Mouse (Mus musculus): Measurements from ENCODE around the gene Nkap. TPM values are rescaled to one million over a fixed set of nuclear protein-coding genes. Genes with fewer than 3 reads are reported as not detected.
"Not testable (repeated sequence)": the region's sequence is repeated elsewhere in the genome, so short reads cannot be mapped to it uniquely, and the experiment has no call there.

The Nkap gene
- polyA plus RNA-seq, 1 experiment from 2014 or later = 19.7 TPM

DNA sequence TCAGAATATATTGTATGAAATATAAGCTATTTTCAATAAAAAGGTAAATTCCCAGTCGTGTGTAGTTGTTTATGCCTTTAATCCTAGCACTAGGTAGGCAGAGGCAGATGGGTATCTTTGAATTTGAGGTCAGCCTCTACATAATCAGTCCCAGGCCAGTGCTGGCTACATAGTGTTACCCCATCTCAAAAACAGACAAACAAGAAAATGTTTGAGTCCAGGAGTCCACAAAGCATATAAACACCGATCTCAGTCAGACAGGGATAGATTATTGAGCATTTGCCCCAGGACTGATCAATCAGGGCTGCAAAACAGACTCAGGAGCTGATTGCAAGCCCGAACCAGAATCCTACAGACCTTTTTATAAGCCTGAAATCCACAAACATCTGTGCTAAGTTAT, 7.0 kb upstream of the Nkap start:
- WGBS = 64% methylated on average over 3 of the region's 3 CpGs
- no peak for ATAC-seq (replicated peaks; ENCODE audit: insufficient number of reproducible peaks, low FRiP score, low TSS enrichment, low read depth)

DNA sequence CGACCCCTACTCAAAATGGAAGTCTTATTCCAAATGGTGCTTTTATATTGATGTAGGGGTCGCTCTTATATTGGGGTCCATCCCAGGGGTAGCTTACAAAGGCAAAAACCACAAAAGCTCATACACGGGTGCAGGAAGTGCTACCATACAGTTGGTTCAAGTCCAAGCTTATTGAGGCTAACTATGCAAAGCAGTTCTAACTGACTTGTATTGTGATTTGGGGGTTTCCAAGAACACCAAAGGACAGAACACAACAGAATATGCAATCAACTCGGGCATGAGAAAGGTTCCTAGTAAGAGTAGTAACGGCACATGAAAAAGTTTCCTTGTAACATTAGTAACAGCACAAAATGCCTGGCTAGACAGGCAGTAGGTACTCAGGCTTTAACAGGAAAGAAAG, 6.4 kb upstream of the Nkap start:
- 71% methylated on average over 5 of the region's 5 CpGs for WGBS
- no peak for DNase-seq (ENCODE audit: low spot score)
- Histone ChIP-seq H3K4me2 (ENCODE audit: low read depth, low read length) (no peak overlapping the region), H3K9ac (replicated peaks; ENCODE audit: low read length) (no peak overlapping the region), H3K9me3 (replicated peaks; ENCODE audit: control insufficient read depth, low read length) (no peaks in the 10 kb centered on the region), H3K27ac (replicated peaks; ENCODE audit: low read depth, low read length) (no peak overlapping the region), H3K4me1 (ENCODE audit: control insufficient read depth, insufficient read depth, low read length) (no peaks in the 10 kb centered on the region), H3K36me3 (replicated peaks; ENCODE audit: control insufficient read depth, insufficient read depth, low read depth, low read length) (no peaks in the 10 kb centered on the region), H3K4me3 (ENCODE audit: low read depth, low read length) (no peak overlapping the region), H3K27me3 (ENCODE audit: control insufficient read depth, insufficient read depth, low read length) (no peaks in the 10 kb centered on the region)
- ATAC-seq (replicated peaks; ENCODE audit: insufficient number of reproducible peaks, low FRiP score, low TSS enrichment, low read depth) = no peak

More for the DNA sequence above, 7.0 kb upstream of the Nkap start:
- H3K4me1 ChIP-seq (ENCODE audit: control insufficient read depth, insufficient read depth, low read length) = no peaks in the 10 kb centered on the region
- no peaks in the 10 kb centered on the region for H3K9me3 ChIP-seq (replicated peaks; ENCODE audit: control insufficient read depth, low read length)
- H3K27ac ChIP-seq (replicated peaks; ENCODE audit: low read depth, low read length) = no peak overlapping the region
- DNase-seq (ENCODE audit: low spot score) = no peak
- H3K4me3 ChIP-seq (ENCODE audit: low read depth, low read length) = no peak overlapping the region
- H3K27me3 ChIP-seq (ENCODE audit: control insufficient read depth, insufficient read depth, low read length) = no peaks in the 10 kb centered on the region
- H3K9ac ChIP-seq (replicated peaks; ENCODE audit: low read length) = no peak overlapping the region
- no peaks in the 10 kb centered on the region for H3K36me3 ChIP-seq (replicated peaks; ENCODE audit: control insufficient read depth, insufficient read depth, low read depth, low read length)
- H3K4me2 ChIP-seq (ENCODE audit: low read depth, low read length) = no peak overlapping the region

DNA sequence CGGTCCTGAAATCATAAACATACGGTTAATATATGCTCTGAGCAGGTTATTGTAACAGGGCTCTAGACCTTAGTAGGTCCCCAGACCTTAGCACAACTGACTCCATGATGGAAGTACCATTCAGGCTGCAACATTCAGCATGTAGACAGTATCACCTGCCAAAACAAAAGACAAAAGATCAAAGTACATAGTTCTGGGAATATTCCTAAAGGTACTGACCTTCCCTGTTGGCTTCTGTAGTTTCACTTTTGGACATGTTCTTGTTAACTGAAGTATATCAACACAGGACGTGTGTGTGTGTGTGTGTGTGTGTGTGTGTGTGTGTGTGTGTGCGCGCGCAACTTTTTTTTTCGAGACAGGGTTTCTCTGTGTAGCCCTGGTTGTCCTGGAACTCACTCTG, 1.1 kb upstream of the Nkap start:
- H3K4me3 ChIP-seq (ENCODE audit: low read depth, low read length) = no peak overlapping the region
- DNase-seq (ENCODE audit: low spot score) = no peak
- H3K27me3 ChIP-seq (ENCODE audit: control insufficient read depth, insufficient read depth, low read length) = no peaks in the 10 kb centered on the region
- H3K36me3 ChIP-seq (replicated peaks; ENCODE audit: control insufficient read depth, insufficient read depth, low read depth, low read length) = no peaks in the 10 kb centered on the region
- WGBS = 85% methylated on average over 7 of the region's 7 CpGs
- no peaks in the 10 kb centered on the region for H3K4me1 ChIP-seq (ENCODE audit: control insufficient read depth, insufficient read depth, low read length)
- H3K9me3 ChIP-seq (replicated peaks; ENCODE audit: control insufficient read depth, low read length) = no peaks in the 10 kb centered on the region
- no peak for ATAC-seq (replicated peaks; ENCODE audit: insufficient number of reproducible peaks, low FRiP score, low TSS enrichment, low read depth)
- no peak overlapping the region for H3K9ac ChIP-seq (replicated peaks; ENCODE audit: low read length)
- H3K27ac ChIP-seq (replicated peaks; ENCODE audit: low read depth, low read length) = no peak overlapping the region
- no peak overlapping the region for H3K4me2 ChIP-seq (ENCODE audit: low read depth, low read length)

DNA sequence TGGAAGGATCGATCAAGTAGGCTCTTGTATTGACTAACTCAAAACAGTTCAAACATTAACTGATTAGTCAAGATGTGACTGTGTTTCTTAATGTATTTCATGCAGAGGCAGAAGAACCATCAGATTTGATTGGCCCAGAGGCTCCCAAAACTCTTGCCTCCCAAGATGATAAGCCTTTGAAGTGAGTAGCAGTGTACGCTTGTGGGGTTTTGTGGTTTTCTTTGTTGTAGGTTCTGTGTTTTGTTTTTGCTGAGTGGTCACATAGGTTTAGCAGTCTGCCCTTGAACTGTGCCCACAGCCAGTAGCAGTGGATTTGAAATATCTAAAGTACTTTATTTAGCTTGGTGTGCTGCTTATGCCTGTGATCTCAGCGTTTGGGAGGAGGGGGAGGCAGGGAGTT, 15.1 kb downstream of the Nkap start:
- H3K4me2 ChIP-seq (ENCODE audit: low read depth, low read length) = no peak overlapping the region
- H3K4me3 ChIP-seq (ENCODE audit: low read depth, low read length) = no peak overlapping the region
- no peaks in the 10 kb centered on the region for H3K27me3 ChIP-seq (ENCODE audit: control insufficient read depth, insufficient read depth, low read length)
- ATAC-seq (replicated peaks; ENCODE audit: insufficient number of reproducible peaks, low FRiP score, low TSS enrichment, low read depth) (no peak), DNase-seq (ENCODE audit: low spot score) (no peak)
- no peaks in the 10 kb centered on the region for H3K9me3 ChIP-seq (replicated peaks; ENCODE audit: control insufficient read depth, low read length)
- no peak overlapping the region for H3K27ac ChIP-seq (replicated peaks; ENCODE audit: low read depth, low read length)
- H3K36me3 ChIP-seq (replicated peaks; ENCODE audit: control insufficient read depth, insufficient read depth, low read depth, low read length) = no peaks in the 10 kb centered on the region
- no peak overlapping the region for H3K9ac ChIP-seq (replicated peaks; ENCODE audit: low read length)
- H3K4me1 ChIP-seq (ENCODE audit: control insufficient read depth, insufficient read depth, low read length) = no peaks in the 10 kb centered on the region
- WGBS = 89% methylated on average over 3 of the region's 3 CpGs

DNA sequence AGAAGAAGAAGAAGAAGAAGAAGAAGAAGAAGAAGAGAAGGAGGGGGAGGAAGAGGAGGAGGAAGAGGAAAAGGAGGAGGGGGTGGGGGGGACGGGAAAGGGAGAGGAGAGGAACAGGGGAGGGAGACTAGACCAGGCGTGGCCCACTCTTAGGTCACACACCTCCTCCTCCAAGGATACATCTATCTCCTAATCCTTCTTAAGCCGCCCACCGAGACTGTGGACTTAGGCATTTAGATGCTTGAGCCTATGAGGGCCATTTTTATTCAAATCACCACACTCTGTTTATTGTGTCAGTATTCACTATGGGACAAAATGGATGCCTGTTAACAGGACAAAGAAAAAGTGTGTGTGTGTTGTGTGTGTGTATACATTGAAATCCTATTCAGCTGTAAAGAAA, 17.9 kb downstream of the Nkap start:
- WGBS = 33% methylated on average over 1 of the region's 4 CpGs
- H3K4me2 ChIP-seq (ENCODE audit: low read depth, low read length); DNase-seq (ENCODE audit: low spot score); H3K36me3 ChIP-seq (replicated peaks; ENCODE audit: control insufficient read depth, insufficient read depth, low read depth, low read length); ATAC-seq (replicated peaks; ENCODE audit: insufficient number of reproducible peaks, low FRiP score, low TSS enrichment, low read depth); H3K27me3 ChIP-seq (ENCODE audit: control insufficient read depth, insufficient read depth, low read length); H3K9ac ChIP-seq (replicated peaks; ENCODE audit: low read length); H3K4me1 ChIP-seq (ENCODE audit: control insufficient read depth, insufficient read depth, low read length); H3K4me3 ChIP-seq (ENCODE audit: low read depth, low read length); H3K27ac ChIP-seq (replicated peaks; ENCODE audit: low read depth, low read length); H3K9me3 ChIP-seq (replicated peaks; ENCODE audit: control insufficient read depth, low read length): not testable (repeated sequence)

DNA sequence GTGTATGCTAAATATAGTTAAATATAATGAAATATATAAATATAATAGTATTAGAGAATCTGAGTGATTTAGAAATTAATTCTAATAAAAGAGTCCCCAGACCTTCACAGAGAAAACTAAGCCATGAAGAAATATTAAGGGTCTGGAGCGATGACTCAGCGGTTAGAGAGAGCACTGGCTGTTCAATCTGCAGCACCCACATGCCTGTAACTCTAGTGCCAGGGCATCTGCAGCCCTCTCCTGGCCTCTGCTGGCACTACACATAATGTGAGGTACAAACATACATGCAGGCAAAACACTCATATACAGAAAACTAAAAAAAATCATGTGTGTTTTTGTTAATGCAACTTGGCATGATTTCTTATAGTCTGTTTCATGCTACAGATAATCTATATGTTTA, 18.4 kb downstream of the Nkap start:
- H3K27ac ChIP-seq (replicated peaks; ENCODE audit: low read depth, low read length) = no peak overlapping the region
- H3K4me2 ChIP-seq (ENCODE audit: low read depth, low read length) = no peak overlapping the region
- no peaks in the 10 kb centered on the region for H3K27me3 ChIP-seq (ENCODE audit: control insufficient read depth, insufficient read depth, low read length)
- no peak for ATAC-seq (replicated peaks; ENCODE audit: insufficient number of reproducible peaks, low FRiP score, low TSS enrichment, low read depth)
- H3K9ac ChIP-seq (replicated peaks; ENCODE audit: low read length) = no peak overlapping the region
- H3K36me3 ChIP-seq (replicated peaks; ENCODE audit: control insufficient read depth, insufficient read depth, low read depth, low read length) = no peaks in the 10 kb centered on the region
- H3K4me1 ChIP-seq (ENCODE audit: control insufficient read depth, insufficient read depth, low read length) = no peaks in the 10 kb centered on the region
- DNase-seq (ENCODE audit: low spot score) = peak; percentile 19
- H3K4me3 ChIP-seq (ENCODE audit: low read depth, low read length) = no peak overlapping the region
- WGBS = 98% methylated on average over 2 of the region's 2 CpGs
- H3K9me3 ChIP-seq (replicated peaks; ENCODE audit: control insufficient read depth, low read length) = no peaks in the 10 kb centered on the region

DNA sequence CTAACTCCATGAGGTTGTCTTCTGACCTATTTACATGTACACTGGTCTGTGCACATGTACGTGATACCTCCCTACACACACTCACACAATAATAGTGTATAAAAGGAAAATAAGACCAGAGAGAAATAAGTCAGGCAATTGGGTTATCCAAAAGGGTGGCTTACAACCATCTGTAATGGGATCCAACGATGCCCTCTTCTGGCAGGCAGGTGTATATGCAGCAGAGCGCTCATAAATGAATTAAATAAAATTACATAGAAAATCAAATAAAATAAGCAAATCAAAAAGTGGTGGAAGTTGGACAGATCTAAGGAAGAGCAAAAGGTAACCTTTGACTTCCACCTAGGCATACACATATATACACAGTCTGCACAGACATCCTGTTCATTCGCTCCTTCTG, 31.2 kb downstream of the Nkap start:
- no peaks in the 10 kb centered on the region for H3K9me3 ChIP-seq (replicated peaks; ENCODE audit: control insufficient read depth, low read length)
- no peak for DNase-seq (ENCODE audit: low spot score)
- no peak overlapping the region for H3K9ac ChIP-seq (replicated peaks; ENCODE audit: low read length)
- H3K27ac ChIP-seq (replicated peaks; ENCODE audit: low read depth, low read length) = no peak overlapping the region
- no peaks in the 10 kb centered on the region for H3K36me3 ChIP-seq (replicated peaks; ENCODE audit: control insufficient read depth, insufficient read depth, low read depth, low read length)
- 58% methylated on average over 4 of the region's 4 CpGs for WGBS
- H3K27me3 ChIP-seq (ENCODE audit: control insufficient read depth, insufficient read depth, low read length) = no peaks in the 10 kb centered on the region
- no peak for ATAC-seq (replicated peaks; ENCODE audit: insufficient number of reproducible peaks, low FRiP score, low TSS enrichment, low read depth)
- no peaks in the 10 kb centered on the region for H3K4me1 ChIP-seq (ENCODE audit: control insufficient read depth, insufficient read depth, low read length)
- H3K4me2 ChIP-seq (ENCODE audit: low read depth, low read length) = no peak overlapping the region
- H3K4me3 ChIP-seq (ENCODE audit: low read depth, low read length) = no peak overlapping the region

DNA sequence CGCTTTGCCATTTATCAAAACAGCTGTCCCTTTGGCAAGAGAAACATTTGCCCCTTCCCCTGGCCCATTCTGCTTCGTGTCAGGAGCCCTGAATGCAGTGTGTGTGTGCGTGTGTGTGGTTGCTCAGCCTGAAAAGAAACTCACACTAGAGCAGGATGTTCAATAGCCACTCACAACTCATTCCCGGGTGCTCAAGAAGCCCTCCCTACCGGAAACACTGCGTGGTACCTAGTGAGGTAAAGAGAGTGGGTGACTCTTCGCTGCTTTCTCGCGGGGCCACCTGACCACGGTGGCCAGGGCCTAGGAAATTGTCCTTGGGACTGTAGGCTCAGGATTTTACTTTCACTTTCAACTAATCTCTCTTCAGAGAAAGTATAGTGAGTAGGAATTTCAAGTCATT, 34.6 kb downstream of the Nkap start:
- ATAC-seq (replicated peaks; ENCODE audit: insufficient number of reproducible peaks, low FRiP score, low TSS enrichment, low read depth) (no peak), DNase-seq (ENCODE audit: low spot score) (no peak)
- Histone ChIP-seq H3K27me3 (ENCODE audit: control insufficient read depth, insufficient read depth, low read length) (no peaks in the 10 kb centered on the region), H3K27ac (replicated peaks; ENCODE audit: low read depth, low read length) (no peak overlapping the region), H3K4me2 (ENCODE audit: low read depth, low read length) (no peak overlapping the region), H3K4me1 (ENCODE audit: control insufficient read depth, insufficient read depth, low read length) (no peaks in the 10 kb centered on the region), H3K4me3 (ENCODE audit: low read depth, low read length) (no peak overlapping the region), H3K36me3 (replicated peaks; ENCODE audit: control insufficient read depth, insufficient read depth, low read depth, low read length) (no peaks in the 10 kb centered on the region), H3K9me3 (replicated peaks; ENCODE audit: control insufficient read depth, low read length) (no peaks in the 10 kb centered on the region), H3K9ac (replicated peaks; ENCODE audit: low read length) (no peak overlapping the region)
- 71% methylated on average over 10 of the region's 10 CpGs for WGBS

DNA sequence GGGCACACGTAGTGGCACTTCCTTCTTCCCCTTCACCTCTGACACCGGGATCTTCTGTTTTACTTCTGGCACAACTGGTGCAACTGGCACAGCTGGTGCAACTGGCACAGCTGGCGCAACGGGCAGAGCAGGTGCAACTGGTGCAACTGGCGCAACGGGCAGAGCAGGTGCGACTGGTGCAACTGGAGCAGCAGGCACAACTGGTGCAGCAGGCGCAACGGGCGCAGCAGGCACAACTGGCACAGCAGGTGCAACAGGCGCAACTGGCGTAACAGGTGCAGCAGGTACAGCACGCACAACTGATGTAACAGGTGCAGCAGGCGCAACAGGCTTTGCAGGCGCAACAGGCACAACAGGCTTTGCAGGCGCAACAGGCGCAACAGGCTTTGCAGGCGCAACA, 36.5 kb downstream of the Nkap start:
- H3K36me3 ChIP-seq (replicated peaks; ENCODE audit: control insufficient read depth, insufficient read depth, low read depth, low read length) = no peaks in the 10 kb centered on the region
- WGBS = 72% methylated on average over 18 of the region's 18 CpGs
- H3K4me3 ChIP-seq (ENCODE audit: low read depth, low read length) = no peak overlapping the region
- H3K9me3 ChIP-seq (replicated peaks; ENCODE audit: control insufficient read depth, low read length) = no peaks in the 10 kb centered on the region
- H3K9ac ChIP-seq (replicated peaks; ENCODE audit: low read length) = no peak overlapping the region
- DNase-seq (ENCODE audit: low spot score) (no peak), ATAC-seq (replicated peaks; ENCODE audit: insufficient number of reproducible peaks, low FRiP score, low TSS enrichment, low read depth) (no peak)
- H3K4me2 ChIP-seq (ENCODE audit: low read depth, low read length) = no peak overlapping the region
- H3K27ac ChIP-seq (replicated peaks; ENCODE audit: low read depth, low read length) = no peak overlapping the region
- H3K4me1 ChIP-seq (ENCODE audit: control insufficient read depth, insufficient read depth, low read length) = no peaks in the 10 kb centered on the region
- H3K27me3 ChIP-seq (ENCODE audit: control insufficient read depth, insufficient read depth, low read length) = no peaks in the 10 kb centered on the region
